Mouse (Mus musculus) forebrain, embryonic 12.5 days (tissue): ENCODE data around the gene Vps13d. TPM values are rescaled to one million over a fixed set of nuclear protein-coding genes. Genes with fewer than 3 reads are reported as not detected.

Experiments
- ATAC-seq: fragments of 200-750 bp; cut with Nextera tagmentation; 2 replicates; pipeline ENCODE4 v1.8.0; 2017; ENCODE audit warnings: moderate TSS enrichment; ENCODE audit not compliant: low FRiP score
- H3K27ac ChIP-seq: fragments of 300-500 bp; sonication (generic); 2 replicates; pipeline ENCODE4 v1.5.1; 2016; ENCODE audit warnings: mild to moderate bottlenecking
- H3K27me3 ChIP-seq: fragments of 300-500 bp; sonication (generic); 2 replicates; pipeline ENCODE4 v1.6.1; 2016; ENCODE audit warnings: mild to moderate bottlenecking
- H3K36me3 ChIP-seq: fragments of 300-500 bp; sonication (generic); replicated peaks from 2 replicates; pipeline ENCODE4 v1.6.1; 2016; ENCODE audit warnings: mild to moderate bottlenecking
- H3K4me1 ChIP-seq: fragments of 300-500 bp; sonication (generic); 2 replicates; pipeline ENCODE4 v1.6.1; 2016
- H3K4me2 ChIP-seq: fragments of 300-500 bp; sonication (generic); 2 replicates; pipeline ENCODE4 v1.6.1; 2016; ENCODE audit warnings: mild to moderate bottlenecking, moderate library complexity
- H3K4me3 ChIP-seq: fragments of 300-500 bp; sonication (generic); replicated peaks from 2 replicates; pipeline ENCODE4 v1.5.1; 2016; ENCODE audit warnings: mild to moderate bottlenecking
- H3K9ac ChIP-seq: fragments of 300-500 bp; sonication (generic); 2 replicates; pipeline ENCODE4 v1.6.1; 2016; ENCODE audit warnings: mild to moderate bottlenecking
- H3K9me3 ChIP-seq: fragments of 300-500 bp; sonication (generic); 2 replicates; pipeline ENCODE4 v1.6.1; 2016
- WGBS: fragments of 180-500 bp; shearing (Covaris S2); methylation state at CpG from one replicate; pipeline ENCODE4 v1.1.7; 2016; 5-methylcytosine and 5-hydroxymethylcytosine counted together
- polyA plus RNA-seq: library from polyadenylated mRNA; unstranded; fragments of >200 nt; fragmentation: Nextera tagmentation; extraction: Ambion mirVana; gene quantifications from 2 replicates; pipeline ENCODE4 v1.2.1, GENCODE M21; 2016

Vps13d gene
- polyA plus RNA-seq, result 5.7 and 7.0 TPM in 2 replicates

DNA sequence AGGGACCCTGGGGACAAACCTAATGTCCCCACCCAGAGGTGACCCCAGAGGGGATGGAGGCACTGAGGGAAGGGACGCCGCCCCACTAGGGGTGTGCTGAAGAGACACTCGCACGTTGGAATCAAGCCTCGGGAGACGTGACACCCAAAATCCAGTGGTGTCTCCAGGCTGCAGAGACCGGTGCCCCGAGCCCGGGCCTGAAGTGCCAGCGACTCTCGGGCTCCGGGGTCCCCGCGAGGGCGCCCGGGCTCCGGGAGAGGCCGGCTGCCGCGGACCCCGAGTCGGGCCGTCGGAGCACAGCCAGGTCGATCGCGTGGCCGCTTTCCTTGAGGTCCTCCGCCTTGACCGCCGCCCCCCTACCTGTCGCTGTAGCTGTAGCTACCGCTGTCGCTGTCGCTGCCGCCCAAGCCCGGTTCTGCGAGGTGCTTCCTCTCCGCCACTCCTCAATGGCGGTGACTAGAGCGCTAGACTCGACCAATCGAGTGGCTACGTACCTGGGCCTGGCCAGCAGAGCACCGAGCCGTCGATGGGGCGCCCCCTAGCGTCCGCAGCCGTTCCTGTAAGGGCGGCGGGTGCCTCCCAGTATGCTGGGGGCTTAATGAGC is at the start of gene Vps13d:
Gene Vps13d (minus strand): TSS at position 447 of the 604 bp plus-strand sequence.
- ATAC-seq, result peak; percentile 96
- H3K9me3 ChIP-seq, result no peaks in the 10 kb centered on the region
- H3K4me1 ChIP-seq, result peaks cover 13% of the 10 kb centered on the region
- H3K4me2 ChIP-seq, result peak within 1 kb of the TSS; percentile 95
- peak within 1 kb of the TSS; percentile 76 for H3K4me3 ChIP-seq
- peak within 1 kb of the TSS; percentile 77 for H3K9ac ChIP-seq
- peak within 1 kb of the TSS; percentile 43; the same call in 1 of the 2 replicates for H3K27ac ChIP-seq
- H3K27me3 ChIP-seq, result no peaks in the 10 kb centered on the region
- WGBS, result under 1% methylated on average over 51 of the region's 53 CpGs
- peaks cover under 1% of the 10 kb centered on the region; the same call in 1 of the 2 replicates for H3K36me3 ChIP-seq

DNA sequence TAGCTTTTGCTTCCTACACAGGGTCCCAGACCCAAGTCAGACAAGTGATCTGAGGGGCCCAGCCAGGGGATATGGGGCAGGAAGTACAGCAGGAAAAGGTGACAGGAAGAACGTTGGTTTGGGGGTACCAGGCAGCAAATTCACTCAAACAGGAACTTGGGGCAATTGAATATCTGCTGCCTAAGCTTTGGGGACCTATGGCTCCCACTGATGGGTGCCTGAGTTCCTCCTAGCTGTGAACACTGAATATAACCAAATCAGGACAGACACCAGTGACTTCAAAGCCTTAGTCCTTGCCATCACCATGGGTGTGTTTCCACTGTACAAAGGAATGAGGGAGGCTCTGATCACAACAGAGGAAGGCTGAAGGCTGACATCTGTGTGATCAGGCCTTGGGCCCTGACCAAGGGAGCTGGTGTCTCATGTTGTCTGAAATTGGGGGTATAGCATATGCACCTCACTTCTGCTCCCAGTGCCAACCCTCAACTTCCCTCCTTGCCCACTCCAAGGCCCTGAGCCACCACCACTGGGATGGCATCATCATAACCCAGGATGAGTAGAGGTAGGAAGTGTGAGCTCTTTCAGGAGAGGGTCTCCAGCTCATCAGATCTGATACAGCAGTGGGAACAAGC is 48.0 kb upstream of the Vps13d start:
- Histone ChIP-seq H3K4me3 (no peak overlapping the region), H3K9me3 (no peaks in the 10 kb centered on the region), H3K4me2 (no peak overlapping the region), H3K27me3 (peaks cover 33% of the 10 kb centered on the region), H3K27ac (no peak overlapping the region), H3K36me3 (no peaks in the 10 kb centered on the region), H3K9ac (no peak overlapping the region), H3K4me1 (peaks cover 10% of the 10 kb centered on the region)
- no peak for ATAC-seq
- WGBS, result 81% methylated on average over 1 of the region's 1 CpGs

DNA sequence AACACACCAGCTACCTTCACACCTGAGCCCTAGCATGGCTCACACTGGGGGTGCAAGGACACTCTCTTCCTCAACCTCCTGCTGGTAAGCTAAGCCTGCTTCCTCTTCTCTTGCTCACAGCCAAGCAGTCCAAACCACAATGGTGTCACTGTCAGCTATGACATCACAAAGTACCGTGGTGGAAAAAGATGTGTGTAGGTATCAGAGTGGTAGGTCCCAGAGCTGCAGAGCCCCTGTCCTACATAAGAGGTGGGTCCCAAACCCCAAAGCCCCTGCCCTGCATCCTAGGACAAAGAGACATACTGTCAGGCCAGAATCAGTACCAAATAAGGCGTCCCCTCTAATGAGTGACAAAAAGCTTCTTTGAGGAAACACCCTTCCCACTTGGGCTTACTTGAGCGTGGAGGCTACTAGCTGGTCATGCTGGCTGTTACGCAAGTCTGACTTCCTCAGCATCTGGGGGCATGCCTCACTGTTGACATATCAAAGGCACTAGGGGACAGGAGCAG is 46.0 kb upstream of the Vps13d start:
- Histone ChIP-seq H3K4me2 (no peak overlapping the region), H3K4me3 (no peak overlapping the region), H3K4me1 (no peaks in the 10 kb centered on the region), H3K36me3 (no peaks in the 10 kb centered on the region), H3K9ac (no peak overlapping the region), H3K9me3 (no peaks in the 10 kb centered on the region), H3K27me3 (peaks cover 13% of the 10 kb centered on the region), H3K27ac (no peak overlapping the region)
- ATAC-seq, result no peak
- WGBS, result 82% methylated on average over 4 of the region's 4 CpGs

DNA sequence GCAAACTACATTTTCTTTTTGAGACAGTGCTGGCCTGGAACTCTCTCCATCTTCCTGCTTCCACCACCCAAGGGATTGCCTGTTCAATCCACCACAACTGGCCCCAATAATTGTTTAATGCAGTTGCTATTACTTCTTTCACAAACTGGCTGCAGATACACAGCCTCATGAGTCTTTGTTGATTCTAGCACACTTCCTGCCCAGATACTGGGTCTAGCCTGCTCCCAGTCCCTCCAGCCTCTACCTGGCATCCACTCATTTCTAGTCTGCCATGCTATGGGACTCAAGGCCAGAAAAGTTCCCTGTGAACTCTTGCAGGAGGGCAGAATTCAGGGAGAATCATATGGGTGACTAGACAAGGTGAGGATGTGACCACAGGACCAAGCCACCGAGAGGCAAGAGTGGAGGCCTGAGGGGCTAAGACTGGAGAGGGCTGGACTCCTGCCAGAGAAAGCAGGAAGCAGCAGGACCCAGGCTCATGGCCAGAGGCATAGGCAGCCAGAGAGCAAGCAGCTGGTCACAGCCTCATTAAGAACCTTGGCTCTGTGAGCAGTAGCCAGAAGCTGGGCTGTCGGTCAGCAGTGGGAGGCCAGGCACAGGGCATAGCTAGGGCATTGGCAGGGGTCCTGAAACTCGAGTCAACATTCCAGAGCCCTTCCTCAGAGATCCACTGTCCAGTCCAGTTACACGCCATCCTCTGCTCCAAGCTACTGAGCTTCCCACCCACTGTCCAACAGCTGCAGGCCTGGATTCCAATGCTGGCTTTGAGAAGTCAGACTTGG is 44.4 kb upstream of the Vps13d start:
- Histone ChIP-seq H3K4me3 (no peak overlapping the region), H3K9me3 (no peaks in the 10 kb centered on the region), H3K36me3 (no peaks in the 10 kb centered on the region), H3K27me3 (no peaks in the 10 kb centered on the region), H3K4me2 (no peak overlapping the region), H3K27ac (no peak overlapping the region), H3K4me1 (no peaks in the 10 kb centered on the region), H3K9ac (no peak overlapping the region)
- 59% methylated on average over 4 of the region's 4 CpGs for WGBS
- no peak; the same call in 1 of the 2 replicates for ATAC-seq

DNA sequence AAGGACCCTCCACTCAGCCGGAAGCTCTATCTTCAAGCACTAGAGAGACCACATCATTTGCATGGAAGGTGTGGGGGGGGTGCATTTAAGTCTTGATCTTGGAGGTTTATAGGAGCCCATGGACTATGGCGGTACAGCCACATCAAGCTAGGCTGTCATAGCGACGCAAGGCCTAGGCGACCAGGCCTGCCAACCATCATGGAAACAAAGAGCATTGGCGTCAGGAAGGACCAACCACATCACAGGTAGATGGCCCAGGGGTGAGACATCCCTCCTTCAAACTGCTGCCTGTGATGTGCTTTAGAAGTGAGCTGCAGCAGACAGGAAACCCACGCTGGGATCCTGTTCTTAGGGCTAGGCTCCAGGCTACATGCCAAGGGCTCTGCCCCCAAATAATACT is 41.2 kb upstream of the Vps13d start:
- no peaks in the 10 kb centered on the region for H3K9me3 ChIP-seq
- no peak for ATAC-seq
- H3K4me3 ChIP-seq, result no peak overlapping the region
- H3K27ac ChIP-seq, result no peak overlapping the region
- no peaks in the 10 kb centered on the region for H3K27me3 ChIP-seq
- H3K9ac ChIP-seq, result no peak overlapping the region
- H3K36me3 ChIP-seq, result no peaks in the 10 kb centered on the region
- H3K4me1 ChIP-seq, result peaks cover 7% of the 10 kb centered on the region; the same call in 1 of the 2 replicates
- H3K4me2 ChIP-seq, result no peak overlapping the region
- 93% methylated on average over 7 of the region's 7 CpGs for WGBS

DNA sequence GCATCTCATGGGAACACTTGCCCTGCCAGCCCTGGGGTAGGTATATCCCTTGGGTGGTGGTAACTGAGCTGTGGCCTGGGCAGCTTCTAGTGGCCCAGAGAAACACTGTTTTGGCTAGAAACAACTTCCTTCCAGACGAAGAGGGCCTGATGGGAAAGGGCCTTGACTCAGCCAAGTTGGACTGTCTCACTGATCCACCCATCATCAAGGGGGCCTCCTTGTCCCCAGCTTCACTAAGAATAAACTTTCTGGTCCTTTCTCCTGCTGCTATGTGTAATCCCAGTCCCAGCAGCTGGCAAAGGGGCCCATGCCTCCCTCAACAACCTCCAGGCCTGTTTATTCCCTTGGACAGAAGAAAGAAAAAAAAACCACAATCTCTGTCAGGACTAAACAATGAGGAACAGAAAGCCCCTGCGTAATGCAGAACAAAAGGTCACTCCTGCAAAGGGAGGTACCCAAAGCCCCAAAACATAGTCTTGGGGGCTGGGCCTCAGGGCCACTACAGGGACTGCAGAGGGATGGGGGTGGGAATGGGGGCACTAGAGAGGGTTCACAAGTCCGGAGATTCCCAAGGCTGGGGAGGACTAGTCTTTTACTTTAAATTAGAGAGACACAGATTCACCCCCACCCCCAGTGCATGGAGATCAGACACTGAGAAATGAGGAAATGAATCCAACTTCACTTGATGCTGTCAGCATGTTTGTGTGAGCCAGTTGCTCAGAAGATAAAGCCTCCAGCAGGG is 38.9 kb upstream of the Vps13d start:
- Histone ChIP-seq H3K4me1 (peaks cover 7% of the 10 kb centered on the region; the same call in 1 of the 2 replicates), H3K36me3 (no peaks in the 10 kb centered on the region), H3K9ac (no peak overlapping the region), H3K4me3 (no peak overlapping the region), H3K9me3 (no peaks in the 10 kb centered on the region), H3K27me3 (no peaks in the 10 kb centered on the region), H3K27ac (no peak overlapping the region), H3K4me2 (no peak overlapping the region)
- 28% methylated on average over 3 of the region's 3 CpGs for WGBS
- no peak for ATAC-seq

DNA sequence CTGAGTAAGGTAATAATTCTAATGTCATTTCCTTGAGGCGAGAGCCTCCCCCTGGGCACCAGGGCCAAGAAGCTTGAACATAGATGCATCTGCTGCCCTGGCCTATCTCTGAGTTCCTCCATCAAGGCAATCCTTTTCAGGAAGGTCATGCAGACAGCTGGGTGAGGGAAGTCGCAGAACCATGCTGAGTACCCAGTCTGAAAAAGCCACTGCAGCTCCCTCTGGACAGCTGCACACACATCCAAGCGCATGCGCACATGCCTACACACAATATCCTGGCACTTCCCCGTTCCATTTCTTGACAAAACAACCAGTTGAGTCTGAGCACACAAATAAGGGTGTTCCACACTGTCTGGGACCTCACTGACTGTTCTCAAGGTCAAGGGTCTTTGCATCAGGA is 36.9 kb upstream of the Vps13d start:
- H3K9me3 ChIP-seq, result no peaks in the 10 kb centered on the region
- no peaks in the 10 kb centered on the region for H3K36me3 ChIP-seq
- peaks cover 7% of the 10 kb centered on the region; the same call in 1 of the 2 replicates for H3K4me1 ChIP-seq
- no peak overlapping the region for H3K27ac ChIP-seq
- no peak overlapping the region for H3K4me3 ChIP-seq
- WGBS, result 93% methylated on average over 5 of the region's 5 CpGs
- H3K4me2 ChIP-seq, result no peak overlapping the region
- no peaks in the 10 kb centered on the region for H3K27me3 ChIP-seq
- ATAC-seq, result no peak
- no peak overlapping the region for H3K9ac ChIP-seq

DNA sequence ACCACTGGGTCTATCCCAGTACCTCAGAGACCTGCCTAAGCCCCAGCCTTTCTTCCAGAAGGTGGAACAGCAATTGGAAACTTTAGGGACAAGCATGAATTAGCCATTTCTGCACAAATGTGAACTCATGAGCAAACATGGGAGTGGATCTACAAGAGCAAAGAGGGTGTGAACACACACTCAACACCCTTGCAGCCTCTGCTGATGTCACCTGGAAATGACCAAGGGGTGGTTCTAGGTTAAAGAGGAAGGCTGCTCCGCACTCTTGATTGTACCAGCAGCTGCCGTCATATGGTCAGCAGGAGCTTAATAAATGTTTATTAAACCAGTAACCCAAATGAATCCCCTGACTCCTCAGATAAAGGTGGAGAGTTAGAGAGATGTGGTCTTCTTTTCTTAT is 35.8 kb upstream of the Vps13d start:
- H3K9me3 ChIP-seq, result no peaks in the 10 kb centered on the region
- peaks cover 7% of the 10 kb centered on the region; the same call in 1 of the 2 replicates for H3K4me1 ChIP-seq
- H3K36me3 ChIP-seq, result no peaks in the 10 kb centered on the region
- H3K27ac ChIP-seq, result no peak overlapping the region
- no peak overlapping the region for H3K9ac ChIP-seq
- no peak overlapping the region for H3K4me2 ChIP-seq
- WGBS, result 94% methylated on average over 2 of the region's 2 CpGs
- H3K4me3 ChIP-seq, result no peak overlapping the region
- no peak for ATAC-seq
- H3K27me3 ChIP-seq, result no peaks in the 10 kb centered on the region

DNA sequence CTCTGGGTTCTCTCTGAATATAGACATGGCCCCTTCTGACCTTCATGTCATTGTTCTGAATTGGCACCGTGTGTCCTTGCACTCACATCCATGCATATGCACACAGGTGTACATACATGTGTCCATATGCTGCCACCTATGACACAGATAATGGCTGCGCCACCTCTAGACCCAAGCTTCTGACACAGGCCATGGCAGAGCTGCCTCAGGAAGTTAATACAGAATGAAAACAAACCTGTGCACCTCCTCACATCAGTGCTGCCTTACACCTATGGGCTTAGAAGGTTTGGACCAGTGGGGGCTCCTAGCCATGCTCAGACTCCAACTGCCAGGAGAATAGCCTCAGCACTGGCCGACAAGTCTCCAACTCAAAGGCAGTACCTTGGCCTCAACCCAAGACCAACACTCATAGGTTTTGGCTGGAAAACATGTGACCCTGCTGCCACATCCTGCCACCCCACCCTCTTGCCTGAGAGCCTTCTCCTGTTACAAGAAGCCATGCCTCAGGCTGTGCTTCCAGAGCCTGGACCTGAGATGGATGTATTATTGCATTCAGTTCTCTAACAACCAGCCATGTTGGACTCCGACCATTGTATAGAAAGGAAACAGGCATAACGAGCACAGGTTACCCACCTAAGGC is 34.8 kb upstream of the Vps13d start:
- H3K27ac ChIP-seq, result no peak overlapping the region
- no peak overlapping the region for H3K4me3 ChIP-seq
- peaks cover 7% of the 10 kb centered on the region; the same call in 1 of the 2 replicates for H3K4me1 ChIP-seq
- H3K27me3 ChIP-seq, result no peaks in the 10 kb centered on the region
- no peak for ATAC-seq
- 90% methylated on average over 5 of the region's 5 CpGs for WGBS
- no peak overlapping the region for H3K4me2 ChIP-seq
- H3K9ac ChIP-seq, result no peak overlapping the region
- H3K9me3 ChIP-seq, result no peaks in the 10 kb centered on the region
- H3K36me3 ChIP-seq, result no peaks in the 10 kb centered on the region

DNA sequence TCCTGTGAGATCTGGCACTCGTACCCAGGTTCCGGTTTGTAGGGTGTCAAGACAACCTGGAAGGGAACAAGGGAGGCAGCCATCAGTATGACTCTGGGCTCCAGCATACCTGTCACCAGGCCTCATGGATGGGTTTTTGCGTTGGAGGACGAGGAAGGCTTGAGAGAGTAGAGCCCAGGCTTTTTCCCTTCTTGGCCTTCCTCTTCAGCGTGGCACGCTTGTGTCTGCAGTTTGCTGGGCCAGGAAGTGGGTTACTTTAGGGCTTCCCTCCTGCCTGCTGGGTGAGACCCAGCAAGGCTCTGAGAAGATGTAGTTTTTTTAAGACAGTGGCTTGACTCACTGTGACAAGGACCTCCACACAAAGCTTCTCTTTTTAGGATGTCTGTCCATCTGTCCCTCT is 34.2 kb upstream of the Vps13d start:
- Histone ChIP-seq H3K4me3 (no peak overlapping the region), H3K4me1 (peaks cover 7% of the 10 kb centered on the region; the same call in 1 of the 2 replicates), H3K27ac (no peak overlapping the region), H3K4me2 (no peak overlapping the region), H3K9ac (no peak overlapping the region), H3K9me3 (no peaks in the 10 kb centered on the region), H3K36me3 (no peaks in the 10 kb centered on the region), H3K27me3 (no peaks in the 10 kb centered on the region)
- 90% methylated on average over 6 of the region's 6 CpGs for WGBS
- no peak for ATAC-seq

DNA sequence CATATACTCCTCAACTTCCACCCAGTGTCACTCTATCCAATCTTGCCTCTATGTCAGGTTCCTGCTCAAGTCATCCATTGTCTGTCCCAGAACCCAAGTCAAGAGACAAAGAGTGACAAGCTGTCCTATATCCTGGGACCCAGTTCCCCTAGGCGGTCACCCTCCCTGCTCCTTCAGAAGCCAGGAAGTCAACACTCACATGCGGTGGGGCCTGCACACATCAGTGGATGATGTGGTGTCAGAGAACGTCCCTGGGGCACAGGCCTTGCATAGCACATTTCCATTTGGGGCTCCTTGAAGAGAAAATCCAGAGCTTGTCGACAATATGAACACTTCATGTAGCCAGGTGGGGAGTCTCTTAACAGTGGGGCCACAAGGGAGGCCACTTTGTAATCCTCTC is 29.8 kb upstream of the Vps13d start:
- no peak overlapping the region for H3K4me3 ChIP-seq
- no peak for ATAC-seq
- H3K4me1 ChIP-seq, result no peaks in the 10 kb centered on the region
- H3K36me3 ChIP-seq, result no peaks in the 10 kb centered on the region
- no peak overlapping the region for H3K4me2 ChIP-seq
- H3K27ac ChIP-seq, result no peak overlapping the region
- WGBS, result 86% methylated on average over 4 of the region's 4 CpGs
- no peaks in the 10 kb centered on the region for H3K9me3 ChIP-seq
- no peaks in the 10 kb centered on the region for H3K27me3 ChIP-seq
- H3K9ac ChIP-seq, result no peak overlapping the region
